Mouse (Mus musculus): Measurements from ENCODE around the gene Aldh4a1. TPM values are rescaled to one million over a fixed set of nuclear protein-coding genes. Genes with fewer than 3 reads are reported as not detected.

Aldh4a1 gene
- total RNA-seq, 1 experiment, result 63.5 TPM

GRCm38 (mm10) chr4:139624706-139625105 is 2.0 kb downstream of the Aldh4a1 start:
- no peaks in the 10 kb centered on the region for H3K9me3 ChIP-seq (ENCODE audit: control insufficient read depth, insufficient read depth, low read depth, low read length)
- TF ChIP-seq ZNF384 (IDR thresholded peaks at IDR 0.05; ENCODE audit: low read depth, low read length) (no peak), CHD2 (IDR thresholded peaks at IDR 0.05; ENCODE audit: low read depth, low read length) (no peak), HCFC1 (IDR thresholded peaks at IDR 0.05; ENCODE audit: borderline replicate concordance, insufficient read depth, low read length) (no peak), MAFK (IDR thresholded peaks at IDR 0.05; ENCODE audit: insufficient read depth, low read depth, low read length) (no peak), ZC3H11A (IDR thresholded peaks at IDR 0.05; ENCODE audit: borderline replicate concordance, low read depth, low read length) (no peak)

GRCm38 (mm10) chr4:139627361-139627760 is 4.7 kb downstream of the Aldh4a1 start:
- H3K4me3 ChIP-seq (ENCODE audit: insufficient read depth in 1 of 2, low read depth in 1 of 2, low read length in 2 of 2, poor library complexity in 1 of 2, severe bottlenecking in 1 of 2), result no peak overlapping the region

More at GRCm38 (mm10) chr4:139624706-139625105, 2.0 kb downstream of the Aldh4a1 start:
- Histone ChIP-seq H3K4me3 (ENCODE audit: insufficient read depth in 1 of 2, low read depth in 1 of 2, low read length in 2 of 2, poor library complexity in 1 of 2, severe bottlenecking in 1 of 2) (no peak overlapping the region), H3K36me3 (ENCODE audit: control insufficient read depth, insufficient read depth, low read length, poor library complexity, severe bottlenecking) (peaks cover 3% of the 10 kb centered on the region; the same call in 1 of the 2 replicates), H3K27ac (ENCODE audit: insufficient read depth, low read depth, low read length, poor library complexity, severe bottlenecking) (no peak overlapping the region), H3K9ac (ENCODE audit: insufficient read depth, low read depth, low read length, poor library complexity, severe bottlenecking) (0 out of 2 replicates have a peak overlapping the region, but pooled peaks have one; percentile 36), H3K4me1 (ENCODE audit: control insufficient read depth in 2 of 2, insufficient read depth in 2 of 2, low read length in 2 of 2, poor library complexity in 1 of 2) (peaks cover 0 to 19% of the 10 kb centered on the region in 2 experiments; a peak in 2 of 4 replicates)
- DNase-seq (ENCODE audit: low read depth, low spot score), result no peak
- in situ Hi-C loops (cut with MboI; ENCODE audit: low sequenced_read_pairs in 2 of 2, unreplicated experiment in 2 of 2), result loop anchor here in 1 of 2 experiments (10.0 kb wide), 1 partner anchor 150 kb away; no protein-coding TSS in a partner anchor

DNA sequence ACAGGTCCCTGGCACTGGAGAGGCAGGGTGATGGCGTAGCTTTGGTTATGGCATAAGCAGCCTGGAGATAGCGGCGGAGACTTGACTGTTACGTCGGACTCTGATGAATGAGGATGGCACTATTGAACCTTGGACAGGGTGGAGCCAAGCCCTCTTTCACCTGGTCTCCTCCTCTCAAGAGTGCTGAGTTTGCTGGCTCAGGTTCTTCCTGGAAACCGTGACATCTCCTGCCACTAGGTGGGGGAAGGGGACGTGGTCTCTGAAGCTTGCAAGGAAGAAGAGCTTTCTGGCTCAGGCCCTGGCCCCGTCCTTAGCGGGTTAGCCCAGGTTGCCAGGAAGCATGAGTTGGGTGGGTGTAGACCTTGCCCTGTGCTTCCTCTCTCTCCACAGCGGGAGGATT is 7.5 kb downstream of the Aldh4a1 start:
- H3K36me3 ChIP-seq (ENCODE audit: control insufficient read depth, insufficient read depth, low read length, poor library complexity, severe bottlenecking), result peaks cover 3% of the 10 kb centered on the region; the same call in 1 of the 2 replicates
- no peaks in the 10 kb centered on the region for H3K9me3 ChIP-seq (ENCODE audit: control insufficient read depth, insufficient read depth, low read depth, low read length)
- in situ Hi-C loops (cut with MboI; ENCODE audit: low sequenced_read_pairs in 2 of 2, unreplicated experiment in 2 of 2), result no loop called here
- H3K4me1 ChIP-seq (ENCODE audit: control insufficient read depth in 2 of 2, insufficient read depth in 2 of 2, low read length in 2 of 2, poor library complexity in 1 of 2), result peaks cover 2 to 10% of the 10 kb centered on the region in 2 experiments; a peak in 2 of 4 replicates
- DNase-seq (ENCODE audit: low read depth, low spot score), result no peak
- H3K9ac ChIP-seq (ENCODE audit: insufficient read depth, low read depth, low read length, poor library complexity, severe bottlenecking), result no peak overlapping the region
- H3K4me3 ChIP-seq (ENCODE audit: insufficient read depth in 1 of 2, low read depth in 1 of 2, low read length in 2 of 2, poor library complexity in 1 of 2, severe bottlenecking in 1 of 2), result no peak overlapping the region
- no peak for TF ChIP-seq CHD2 (IDR thresholded peaks at IDR 0.05; ENCODE audit: low read depth, low read length)
- TF ChIP-seq HCFC1 (IDR thresholded peaks at IDR 0.05; ENCODE audit: borderline replicate concordance, insufficient read depth, low read length), result no peak
- peak; percentile 71; the same call in 1 of the 2 replicates for TF ChIP-seq MAFK (IDR thresholded peaks at IDR 0.05; ENCODE audit: insufficient read depth, low read depth, low read length)
- TF ChIP-seq ZC3H11A (IDR thresholded peaks at IDR 0.05; ENCODE audit: borderline replicate concordance, low read depth, low read length), result no peak
- no peak overlapping the region for H3K27ac ChIP-seq (ENCODE audit: insufficient read depth, low read depth, low read length, poor library complexity, severe bottlenecking)

More at GRCm38 (mm10) chr4:139627361-139627760, 4.7 kb downstream of the Aldh4a1 start:
- no peak for TF ChIP-seq ZNF384 (IDR thresholded peaks at IDR 0.05; ENCODE audit: low read depth, low read length)
- TF ChIP-seq CHD2 (IDR thresholded peaks at IDR 0.05; ENCODE audit: low read depth, low read length), result no peak
- in situ Hi-C loops (cut with MboI; ENCODE audit: low sequenced_read_pairs in 2 of 2, unreplicated experiment in 2 of 2), result loop anchor here in 1 of 2 experiments (10.0 kb wide), 1 partner anchor 153 kb away; no protein-coding TSS in a partner anchor
- no peak for DNase-seq (ENCODE audit: low read depth, low spot score)
- Histone ChIP-seq H3K9me3 (ENCODE audit: control insufficient read depth, insufficient read depth, low read depth, low read length) (no peaks in the 10 kb centered on the region), H3K9ac (ENCODE audit: insufficient read depth, low read depth, low read length, poor library complexity, severe bottlenecking) (no peak overlapping the region), H3K4me1 (ENCODE audit: control insufficient read depth in 2 of 2, insufficient read depth in 2 of 2, low read length in 2 of 2, poor library complexity in 1 of 2) (peaks cover 2 to 21% of the 10 kb centered on the region in 2 experiments; a peak in 2 of 4 replicates), H3K36me3 (ENCODE audit: control insufficient read depth, insufficient read depth, low read length, poor library complexity, severe bottlenecking) (peaks cover 3% of the 10 kb centered on the region; the same call in 1 of the 2 replicates), H3K27ac (ENCODE audit: insufficient read depth, low read depth, low read length, poor library complexity, severe bottlenecking) (no peak overlapping the region)

GRCm38 (mm10) chr4:139631141-139631540 is 8.5 kb downstream of the Aldh4a1 start:
- TF ChIP-seq ZC3H11A (IDR thresholded peaks at IDR 0.05; ENCODE audit: borderline replicate concordance, low read depth, low read length) (no peak), MAFK (IDR thresholded peaks at IDR 0.05; ENCODE audit: insufficient read depth, low read depth, low read length) (no peak), ZNF384 (IDR thresholded peaks at IDR 0.05; ENCODE audit: low read depth, low read length) (no peak), CHD2 (IDR thresholded peaks at IDR 0.05; ENCODE audit: low read depth, low read length) (no peak), HCFC1 (IDR thresholded peaks at IDR 0.05; ENCODE audit: borderline replicate concordance, insufficient read depth, low read length) (no peak)
- Histone ChIP-seq H3K4me3 (ENCODE audit: insufficient read depth in 1 of 2, low read depth in 1 of 2, low read length in 2 of 2, poor library complexity in 1 of 2, severe bottlenecking in 1 of 2) (no peak overlapping the region), H3K27ac (ENCODE audit: insufficient read depth, low read depth, low read length, poor library complexity, severe bottlenecking) (no peak overlapping the region), H3K36me3 (ENCODE audit: control insufficient read depth, insufficient read depth, low read length, poor library complexity, severe bottlenecking) (peaks cover 2% of the 10 kb centered on the region; the same call in 1 of the 2 replicates), H3K9ac (ENCODE audit: insufficient read depth, low read depth, low read length, poor library complexity, severe bottlenecking) (no peak overlapping the region), H3K9me3 (ENCODE audit: control insufficient read depth, insufficient read depth, low read depth, low read length) (no peaks in the 10 kb centered on the region), H3K4me1 (ENCODE audit: control insufficient read depth in 2 of 2, insufficient read depth in 2 of 2, low read length in 2 of 2, poor library complexity in 1 of 2) (peaks cover 2 to 10% of the 10 kb centered on the region in 2 experiments; a peak in 2 of 4 replicates)
- DNase-seq (ENCODE audit: low read depth, low spot score), result no peak
- in situ Hi-C loops (cut with MboI; ENCODE audit: low sequenced_read_pairs in 2 of 2, unreplicated experiment in 2 of 2), result no loop called here
